Mouse (Mus musculus) lung, embryonic 14.5 days (tissue): ENCODE measurements at regions not wholly inside any gene's neighbourhood (a gene's known extent, or its start where the extent isn't known, plus 50 kb on each side); places are given as distances from the start of the nearest gene placed in this dataset.

Source experiments
- ATAC-seq: fragments of 200-750 bp; cut with Nextera tagmentation; 2 replicates; pipeline ENCODE4 v1.8.0; 2017; ENCODE audit warnings: mild to moderate bottlenecking, moderate TSS enrichment, moderate library complexity; ENCODE audit not compliant: insufficient read depth
- DNase-seq: peaks from one replicate; pipeline ENCODE4 v3.0.0-alpha.2; 2015
- H3K27ac ChIP-seq: fragments of 300-500 bp; sonication (generic); 2 replicates; pipeline ENCODE4 v1.5.1; 2014; ENCODE audit warnings: low read depth, mild to moderate bottlenecking, moderate library complexity
- H3K27me3 ChIP-seq: fragments of 300-500 bp; sonication (generic); 2 replicates; pipeline ENCODE4 v1.6.1; 2014; ENCODE audit warnings: low read length, control low read depth; ENCODE audit not compliant: insufficient read depth
- H3K36me3 ChIP-seq: fragments of 300-500 bp; sonication (generic); 2 replicates; pipeline ENCODE4 v1.6.1; 2014; ENCODE audit warnings: control low read depth; ENCODE audit not compliant: insufficient read depth
- H3K4me1 ChIP-seq: fragments of 300-500 bp; sonication (generic); 2 replicates; pipeline ENCODE4 v1.6.1; 2014; ENCODE audit warnings: antibody characterized with exemption, control low read depth; ENCODE audit not compliant: insufficient read depth
- H3K4me2 ChIP-seq: fragments of 300-500 bp; sonication (generic); 2 replicates; pipeline ENCODE4 v1.6.1; 2014; ENCODE audit warnings: mild to moderate bottlenecking
- H3K4me3 ChIP-seq: fragments of 300-500 bp; sonication (generic); 2 replicates; pipeline ENCODE4 v1.5.1; 2014; ENCODE audit warnings: low read depth, low read length
- H3K9ac ChIP-seq: fragments of 300-500 bp; sonication (generic); 2 replicates; pipeline ENCODE4 v1.6.1; 2014
- H3K9me3 ChIP-seq: fragments of 300-500 bp; sonication (generic); 2 replicates; pipeline ENCODE4 v1.6.1; 2016; ENCODE audit warnings: low read depth, low read length, control low read depth
- CTCF ChIP-seq: IDR thresholded peaks from 2 replicates; pipeline ENCODE4 v1.5.1; 2016; ENCODE audit warnings: antibody characterized with exemption, low read depth
- WGBS: fragments of 180-500 bp; shearing (Covaris S2); extraction: QIAGEN DNeasy Blood & Tissue Kit; methylation state at CpG from one replicate; pipeline ENCODE4 v1.1.7; 2014; 5-methylcytosine and 5-hydroxymethylcytosine counted together

- ATAC-seq (no peak), DNase-seq (no peak)
- TF ChIP-seq CTCF: no peak
- Histone ChIP-seq H3K4me1 (no peaks in the 10 kb centered on the region), H3K9ac (no peak overlapping the region), H3K9me3 (no peaks in the 10 kb centered on the region), H3K4me3 (no peak overlapping the region), H3K4me2 (no peak overlapping the region), H3K27ac (no peak overlapping the region), H3K27me3 (no peaks in the 10 kb centered on the region), H3K36me3 (no peaks in the 10 kb centered on the region)
- WGBS: 89% methylated on average over 3 of the region's 3 CpGs
These were observed 530.2 kb downstream of the Lmo4 start for GRCm38 (mm10) chr3:143674855-143675254.

DNA sequence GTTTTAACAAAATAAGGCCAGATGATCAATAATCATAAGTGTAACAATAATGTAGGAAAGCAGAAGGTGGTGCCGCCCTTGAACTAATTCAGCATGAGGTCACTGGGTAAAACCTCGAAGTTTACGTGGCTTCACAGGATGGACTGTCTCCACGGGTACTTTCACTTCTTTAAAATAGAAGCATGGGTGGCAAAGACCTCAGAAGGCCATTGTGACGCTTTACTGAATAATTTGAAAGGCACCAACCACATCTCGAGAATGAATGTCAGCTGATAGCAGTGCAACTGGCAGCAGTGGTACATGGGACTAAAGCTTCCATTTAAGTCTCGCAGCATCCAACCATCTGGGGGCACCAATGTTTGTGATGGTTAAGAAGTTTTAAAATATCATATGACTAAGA, 530.6 kb downstream of the Lmo4 start:
- Histone ChIP-seq H3K4me1 (no peaks in the 10 kb centered on the region), H3K27me3 (no peaks in the 10 kb centered on the region), H3K9ac (no peak overlapping the region), H3K27ac (no peak overlapping the region), H3K36me3 (no peaks in the 10 kb centered on the region), H3K4me3 (no peak overlapping the region), H3K4me2 (no peak overlapping the region), H3K9me3 (no peaks in the 10 kb centered on the region)
- WGBS: 84% methylated on average over 7 of the region's 7 CpGs
- no peak for DNase-seq
- no peak for TF ChIP-seq CTCF
- ATAC-seq: no peak

DNA sequence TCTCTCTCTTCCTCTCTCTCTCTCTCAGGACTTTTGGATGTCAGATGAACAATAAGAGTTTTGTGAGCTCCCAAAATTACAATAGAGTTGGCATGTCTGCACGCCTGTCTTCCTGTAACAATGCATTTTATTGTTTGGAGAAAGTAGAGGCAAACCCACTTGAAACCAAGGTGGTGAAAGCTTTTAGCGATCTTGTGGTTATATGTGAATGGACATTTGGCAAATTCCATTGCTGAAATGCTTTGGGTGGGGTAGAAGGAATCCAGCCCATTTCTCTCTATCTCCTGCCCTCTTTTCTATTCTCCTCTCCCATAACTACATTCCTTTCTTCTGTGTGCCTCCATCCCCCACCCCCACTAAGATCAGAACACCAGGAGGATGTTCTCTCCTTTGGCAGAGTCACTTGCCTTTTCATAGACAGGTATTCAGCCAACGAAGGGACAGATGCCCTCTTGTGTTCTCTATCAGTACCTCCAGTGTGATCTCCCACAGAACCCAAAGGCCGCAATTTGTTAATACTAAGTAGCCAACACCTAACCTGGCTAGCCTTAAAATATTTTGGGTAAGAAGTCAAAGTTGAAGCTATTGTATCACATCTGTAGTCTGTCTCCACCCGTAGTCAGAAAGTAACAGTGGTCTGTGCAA, 542.9 kb downstream of the Lmo4 start:
- ATAC-seq (no peak), DNase-seq (no peak)
- no peak overlapping the region for H3K9ac ChIP-seq
- no peak for TF ChIP-seq CTCF
- H3K4me2 ChIP-seq: no peak overlapping the region
- H3K4me1 ChIP-seq: no peaks in the 10 kb centered on the region
- WGBS: 76% methylated on average over 5 of the region's 5 CpGs
- H3K9me3 ChIP-seq: no peaks in the 10 kb centered on the region
- H3K27me3 ChIP-seq: no peaks in the 10 kb centered on the region
- no peak overlapping the region for H3K27ac ChIP-seq
- no peak overlapping the region for H3K4me3 ChIP-seq
- H3K36me3 ChIP-seq: no peaks in the 10 kb centered on the region

GRCm38 (mm10) chr3:143659421-143659978, 545.5 kb downstream of the Lmo4 start:
- no peak for ATAC-seq
- no peak overlapping the region for H3K9ac ChIP-seq
- H3K4me2 ChIP-seq: no peak overlapping the region
- H3K36me3 ChIP-seq: no peaks in the 10 kb centered on the region
- 56% methylated on average over 8 of the region's 8 CpGs for WGBS
- H3K4me1 ChIP-seq: no peaks in the 10 kb centered on the region
- H3K27me3 ChIP-seq: no peaks in the 10 kb centered on the region
- no peaks in the 10 kb centered on the region for H3K9me3 ChIP-seq
- no peak overlapping the region for H3K4me3 ChIP-seq
- no peak for TF ChIP-seq CTCF
- H3K27ac ChIP-seq: no peak overlapping the region
- no peak for DNase-seq

DNA sequence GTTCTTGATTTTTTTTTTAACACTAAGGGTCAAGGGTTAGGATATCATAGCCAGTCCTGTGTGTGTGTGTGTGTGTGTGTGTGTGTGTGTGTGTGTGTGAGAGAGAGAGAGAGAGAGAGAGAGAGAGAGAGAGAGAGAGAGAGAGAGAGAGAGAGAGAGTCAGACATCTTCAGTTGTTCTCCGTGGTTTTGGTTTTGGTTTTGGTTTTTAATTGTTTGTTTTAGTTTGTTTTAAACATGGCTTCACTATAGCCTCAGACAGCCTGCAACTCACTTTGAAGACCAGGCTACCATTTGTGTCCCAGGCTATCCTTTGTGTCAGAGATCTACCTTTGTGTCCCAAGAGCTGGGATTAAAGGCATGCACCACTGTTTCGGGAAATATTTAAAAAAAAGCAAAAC, 557.8 kb downstream of the Lmo4 start:
- no peaks in the 10 kb centered on the region for H3K27me3 ChIP-seq
- 72% methylated on average over 2 of the region's 2 CpGs for WGBS
- H3K36me3 ChIP-seq: no peaks in the 10 kb centered on the region
- no peaks in the 10 kb centered on the region for H3K4me1 ChIP-seq
- no peak overlapping the region for H3K4me3 ChIP-seq
- no peak overlapping the region for H3K9ac ChIP-seq
- no peak overlapping the region for H3K4me2 ChIP-seq
- TF ChIP-seq CTCF: no peak
- no peak for ATAC-seq
- H3K27ac ChIP-seq: no peak overlapping the region
- DNase-seq: no peak
- no peaks in the 10 kb centered on the region for H3K9me3 ChIP-seq

DNA sequence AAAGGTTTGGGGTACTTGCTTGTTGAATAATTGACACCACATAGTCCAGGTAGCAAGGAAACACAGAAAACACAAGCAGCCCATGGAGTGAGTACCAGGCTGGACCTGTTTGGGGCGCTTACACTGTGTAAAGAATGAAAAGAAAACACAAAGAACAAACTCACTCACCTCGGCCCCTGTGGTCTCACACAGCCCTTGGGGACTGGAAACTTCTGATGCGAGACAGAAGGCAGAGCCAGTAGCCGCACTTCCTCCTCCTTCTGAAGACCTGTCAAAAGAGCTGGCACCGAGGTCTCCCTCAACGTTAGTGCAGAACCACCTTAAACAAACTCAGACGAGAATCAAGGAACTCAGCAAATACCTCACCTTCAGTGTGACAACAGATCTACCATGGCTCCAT, 558.2 kb downstream of the Lmo4 start:
- H3K27ac ChIP-seq: no peak overlapping the region
- 42% methylated on average over 7 of the region's 7 CpGs for WGBS
- ATAC-seq: peak; percentile 54; the same call in 1 of the 2 replicates

GRCm38 (mm10) chr3:143633036-143633435, 572.0 kb downstream of the Lmo4 start:
- no peaks in the 10 kb centered on the region for H3K9me3 ChIP-seq
- no peak for ATAC-seq

More for the DNA sequence above, 558.2 kb downstream of the Lmo4 start:
- Histone ChIP-seq H3K4me3 (no peak overlapping the region), H3K4me1 (no peaks in the 10 kb centered on the region), H3K27me3 (no peaks in the 10 kb centered on the region), H3K9ac (no peak overlapping the region), H3K4me2 (no peak overlapping the region), H3K9me3 (no peaks in the 10 kb centered on the region), H3K36me3 (no peaks in the 10 kb centered on the region)
- no peak for TF ChIP-seq CTCF
- peak; percentile 10 for DNase-seq

More at GRCm38 (mm10) chr3:143633036-143633435, 572.0 kb downstream of the Lmo4 start:
- WGBS: 66% methylated on average over 2 of the region's 2 CpGs
- no peaks in the 10 kb centered on the region for H3K36me3 ChIP-seq
- DNase-seq: no peak
- no peak overlapping the region for H3K27ac ChIP-seq
- H3K9ac ChIP-seq: no peak overlapping the region
- H3K4me3 ChIP-seq: no peak overlapping the region
- H3K4me1 ChIP-seq: no peaks in the 10 kb centered on the region
- no peak for TF ChIP-seq CTCF
- no peaks in the 10 kb centered on the region for H3K27me3 ChIP-seq
- H3K4me2 ChIP-seq: no peak overlapping the region
